Mouse (Mus musculus) embryonic fibroblast, embryonic 13.5 days (primary cell): ENCODE measurements at regions not wholly inside any gene's neighbourhood (a gene's known extent, or its start where the extent isn't known, plus 50 kb on each side); places are given as distances from the start of the nearest gene placed in this dataset.

Source experiments
- CTCF ChIP-seq: IDR thresholded peaks from 2 replicates; pipeline ENCODE4 v1.5.1; 2011; ENCODE audit warnings: mild to moderate bottlenecking, control low read depth, low read length, moderate library complexity, borderline replicate concordance; ENCODE audit not compliant: insufficient read depth
- POLR2A ChIP-seq: IDR thresholded peaks from 2 replicates; pipeline ENCODE4 v1.6.1; 2011; ENCODE audit warnings: low read depth, mild to moderate bottlenecking, control low read depth, low read length, moderate library complexity

GRCm38 (mm10) chr11:7547796-7548195 lies 334.1 kb upstream of the Igfbp3 start:
- TF ChIP-seq POLR2A (no peak), CTCF (no peak)
